Mouse (Mus musculus) frontal cortex, adult 2 months (tissue): ENCODE measurements at regions not wholly inside any gene's neighbourhood (a gene's known extent, or its start where the extent isn't known, plus 50 kb on each side); places are given as distances from the start of the nearest gene placed in this dataset.

Experiments
- DNase-seq, 2 experiments: peaks; one replicate each; pipeline ENCODE4 v3.0.0; 2022; ENCODE audit warnings: low spot score in 1 of 2; ENCODE audit errors: extremely low spot score in 1 of 2

DNA sequence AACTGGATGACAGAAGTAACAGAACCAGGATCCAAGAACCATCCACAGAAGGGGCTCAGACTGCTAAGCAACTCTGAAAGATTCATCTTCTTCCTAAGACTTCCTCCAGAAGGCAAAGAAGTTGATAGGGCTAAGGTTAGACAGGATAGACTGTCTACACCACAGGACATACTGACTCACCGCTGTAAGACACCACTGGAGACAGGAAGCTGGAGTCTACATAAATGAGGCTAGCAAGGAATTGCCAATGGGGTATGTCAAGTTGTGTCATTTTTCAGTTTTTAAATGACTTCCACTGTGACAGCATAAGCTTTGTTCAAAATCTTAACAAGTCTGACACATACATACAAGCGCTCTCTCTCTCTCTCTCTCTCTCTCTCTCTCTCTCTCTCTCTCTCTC is 645.4 kb upstream of the Gm10131 start:
- no peak for DNase-seq

DNA sequence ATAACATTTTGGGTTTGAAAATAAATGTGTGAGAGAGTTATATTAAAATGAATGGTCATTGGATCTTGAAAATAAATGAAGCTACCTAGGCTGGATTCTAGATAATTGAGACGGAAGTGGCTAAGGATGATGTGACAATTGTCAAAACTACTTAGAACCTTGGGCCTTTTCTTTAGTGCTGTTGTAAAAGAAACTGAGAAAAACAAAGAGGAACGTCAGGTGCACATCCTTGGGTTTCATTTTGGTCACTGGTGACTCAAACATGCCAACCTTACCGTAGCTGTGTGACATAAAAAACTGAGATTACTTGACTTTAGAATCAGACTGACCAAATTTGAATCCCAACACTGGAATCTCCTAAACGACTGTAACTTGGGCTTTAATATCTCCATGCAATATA is 644.6 kb upstream of the Gm10131 start:
- no peak for DNase-seq

GRCm38 (mm10) chr8:34755480-34755879 is 643.9 kb upstream of the Gm10131 start:
- no peak for DNase-seq

DNA sequence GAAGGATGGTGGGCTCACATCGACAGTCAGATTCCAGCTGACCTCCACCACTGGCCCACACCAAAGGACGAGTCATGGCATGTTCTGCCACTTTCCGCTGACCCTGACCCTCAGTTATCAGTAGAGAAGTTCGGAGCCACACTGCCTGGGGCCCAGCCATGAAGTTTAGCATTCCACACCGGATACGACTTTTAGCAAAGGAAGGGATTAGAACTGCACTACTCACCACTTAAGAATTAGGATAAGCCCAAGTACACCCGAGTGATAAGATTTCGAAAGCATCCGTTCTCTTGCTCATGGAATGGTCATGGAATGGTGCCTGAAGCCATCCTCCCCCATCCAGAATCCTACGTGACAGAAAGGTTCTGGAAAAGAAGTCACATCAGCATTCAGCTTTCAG is 641.5 kb upstream of the Gm10131 start:
- DNase-seq: no peak

DNA sequence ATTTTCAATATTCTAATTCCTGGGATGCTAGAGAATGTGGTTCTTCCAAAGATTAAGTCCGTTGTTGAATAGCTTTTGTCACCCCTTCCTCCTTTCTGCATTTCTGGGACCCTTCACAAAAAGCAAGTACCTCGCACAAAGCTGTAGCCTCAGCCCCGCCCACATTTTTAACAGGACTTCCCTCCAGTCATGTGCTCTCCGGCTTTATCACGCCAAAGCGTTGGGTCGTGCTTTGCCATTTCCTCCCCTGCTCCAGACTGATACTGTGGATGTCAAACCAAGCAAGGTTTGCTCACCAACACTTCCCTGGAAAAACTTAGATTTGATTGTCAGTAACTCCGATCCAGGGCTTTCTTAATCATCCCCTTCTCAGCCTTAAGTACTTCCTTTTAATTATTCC is 637.0 kb upstream of the Gm10131 start:
- no peak for DNase-seq

DNA sequence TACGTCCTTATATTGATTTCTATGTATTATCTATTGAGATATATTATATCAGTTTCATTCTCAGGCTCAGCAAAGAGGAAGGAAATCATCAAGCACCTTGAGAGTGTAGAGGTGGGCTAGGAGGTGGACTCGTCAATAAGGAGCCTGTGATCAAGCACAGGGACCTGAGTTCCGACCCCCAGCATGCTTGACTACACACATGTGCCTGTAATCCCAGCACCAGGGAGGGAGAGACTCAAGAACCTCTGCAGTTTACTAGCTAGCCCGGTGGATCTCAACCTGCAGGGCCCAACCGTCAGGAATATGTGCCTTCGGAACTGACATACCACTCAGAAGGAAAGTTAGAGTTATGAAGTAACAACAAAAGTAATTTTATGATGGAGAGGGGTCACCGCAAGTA is 634.2 kb upstream of the Gm10131 start:
- DNase-seq: no peak

- DNase-seq: no peak
These were observed 633.1 kb upstream of the Gm10131 start for GRCm38 (mm10) chr8:34744682-34745081.

DNA sequence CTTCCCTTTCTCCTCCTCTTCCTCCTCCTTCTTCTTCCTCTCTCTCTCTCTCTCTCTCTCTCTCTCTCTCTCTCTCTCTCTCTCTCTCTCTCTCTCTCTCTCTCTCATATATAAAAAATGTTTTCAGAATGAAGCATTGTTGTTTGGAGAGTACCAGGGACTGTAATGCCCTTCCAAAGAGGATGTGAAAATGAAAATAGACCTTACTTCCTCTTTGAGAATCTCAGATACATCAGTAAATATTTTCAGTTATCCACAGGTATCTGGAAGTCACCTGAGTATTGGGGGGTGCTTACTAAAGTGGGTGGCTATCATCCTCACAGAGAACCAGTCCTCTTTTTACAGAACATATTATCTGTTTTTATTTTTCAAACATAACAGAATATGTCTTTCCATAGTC is 632.6 kb upstream of the Gm10131 start:
- DNase-seq: no peak

DNA sequence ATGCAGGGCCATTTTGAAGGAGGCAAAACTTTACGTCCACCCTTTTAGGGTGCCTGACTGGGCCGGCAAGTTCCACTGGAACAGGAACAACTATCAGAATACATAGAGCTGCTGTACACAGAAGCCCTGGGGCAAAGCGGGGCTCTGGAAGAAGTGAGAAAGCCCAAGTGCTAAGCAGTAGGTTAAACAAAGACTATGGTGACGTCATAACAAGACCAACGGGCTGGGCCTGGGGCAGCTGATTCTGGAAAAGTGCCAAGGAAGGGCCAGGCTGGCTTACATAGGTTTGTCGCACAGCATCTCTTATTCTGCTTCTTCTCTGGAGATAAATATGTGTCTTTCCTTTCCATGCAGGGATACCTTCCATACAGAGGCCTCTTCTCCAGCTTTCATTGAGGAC is 631.6 kb upstream of the Gm10131 start:
- DNase-seq: no peak

DNA sequence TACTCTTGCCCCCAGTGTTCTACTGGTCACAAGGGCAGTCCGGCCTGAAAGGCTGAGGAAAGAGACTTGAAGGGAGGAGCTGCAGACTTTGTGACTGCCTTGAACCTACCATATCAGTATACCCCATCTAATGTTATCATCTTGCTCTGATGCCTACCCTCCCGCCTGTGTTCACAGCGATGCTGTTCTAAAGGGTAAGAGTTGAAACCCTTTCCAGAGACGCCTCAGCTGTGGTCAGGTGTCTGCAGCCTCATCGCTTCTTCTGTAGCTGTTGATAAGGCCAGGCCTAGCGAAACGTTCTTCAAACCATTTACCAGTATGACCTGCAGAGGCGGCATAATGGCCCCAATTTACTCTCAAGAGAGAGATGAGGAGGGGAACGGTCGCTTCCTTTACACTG is 629.3 kb upstream of the Gm10131 start:
- no peak for DNase-seq

DNA sequence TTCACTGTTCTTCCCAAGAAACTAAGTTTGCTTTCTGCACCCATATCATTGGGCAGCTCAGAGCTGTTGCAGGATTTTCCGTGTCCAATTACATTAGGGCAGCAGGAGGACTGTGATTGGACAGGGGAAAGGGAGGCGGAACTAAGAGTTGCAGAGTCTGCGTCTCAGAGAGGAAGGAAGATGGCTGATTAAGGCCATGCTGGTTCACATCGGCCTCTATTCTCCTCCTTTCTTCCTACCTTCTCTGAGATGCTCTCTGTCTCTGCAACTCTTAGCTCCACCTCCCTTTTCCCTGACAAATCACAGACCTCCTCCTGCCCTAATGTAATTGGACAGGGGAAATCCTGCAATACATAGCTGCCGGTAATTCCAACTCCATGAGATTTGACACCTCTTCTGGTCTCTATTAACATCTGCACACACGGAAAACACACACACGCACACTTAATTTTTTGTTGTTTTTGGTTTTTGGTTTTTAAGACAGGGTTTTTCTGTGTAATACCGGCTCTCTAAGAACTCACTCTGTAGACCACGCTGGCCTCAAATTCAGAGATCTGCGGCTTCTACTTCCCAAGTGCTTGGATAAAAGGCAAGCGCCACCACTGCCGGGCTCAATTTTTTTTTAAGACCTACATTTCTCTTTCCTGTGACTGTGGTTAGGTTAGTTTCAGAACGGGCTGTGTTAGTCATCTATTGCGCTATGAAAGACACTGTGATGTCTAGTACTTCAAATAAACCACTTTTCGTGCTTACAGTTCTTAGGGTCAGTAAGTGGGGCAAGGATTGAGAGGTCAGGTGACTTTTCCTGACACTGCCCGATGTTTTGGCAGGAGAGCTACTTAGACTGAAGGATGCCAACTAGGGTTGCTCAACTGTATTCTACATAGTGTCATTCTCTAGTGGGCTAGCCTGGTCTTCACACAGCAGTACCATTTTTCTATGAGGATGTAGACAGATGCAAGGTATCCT is 628.6 kb upstream of the Gm10131 start:
- DNase-seq: no peak

- no peak for DNase-seq
These were observed 624.7 kb upstream of the Gm10131 start for GRCm38 (mm10) chr8:34736214-34736613.

- no peak for DNase-seq
These were observed 623.5 kb upstream of the Gm10131 start for GRCm38 (mm10) chr8:34735006-34735405.

DNA sequence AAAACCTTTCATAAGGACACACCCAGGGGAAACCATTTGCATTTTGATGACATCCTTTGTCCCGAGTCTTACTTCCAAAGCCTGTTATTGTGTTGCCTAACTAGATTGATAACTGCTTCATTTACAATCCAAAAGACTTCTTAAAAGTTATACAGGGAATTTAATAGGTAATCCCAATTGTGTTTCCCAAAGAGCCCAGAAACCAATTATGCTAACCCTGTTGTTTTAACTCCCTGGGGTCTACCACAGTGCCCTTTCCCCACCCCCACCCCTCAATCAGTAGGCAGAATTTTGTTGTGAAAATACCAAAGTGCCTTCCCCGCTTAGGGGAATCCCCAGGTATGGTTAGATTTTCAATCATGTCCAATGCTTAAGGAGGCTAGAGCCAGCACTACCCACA is 621.3 kb upstream of the Gm10131 start:
- no peak for DNase-seq

- DNase-seq: no peak
These were observed 620.8 kb upstream of the Gm10131 start for GRCm38 (mm10) chr8:34732362-34732761.

GRCm38 (mm10) chr8:34731096-34731999 is 619.8 kb upstream of the Gm10131 start:
- DNase-seq: no peak

GRCm38 (mm10) chr8:34729585-34729984 is 618.0 kb upstream of the Gm10131 start:
- DNase-seq: no peak

GRCm38 (mm10) chr8:34727699-34728098 is 616.2 kb upstream of the Gm10131 start:
- no peak for DNase-seq

- DNase-seq: no peak
These were observed 614.7 kb upstream of the Gm10131 start for GRCm38 (mm10) chr8:34726145-34726767.

GRCm38 (mm10) chr8:34725546-34725945 is 614.0 kb upstream of the Gm10131 start:
- DNase-seq: no peak
